Mouse (Mus musculus): ENCODE measurements around the gene Yipf3.

- TF ChIP-seq CTCF (IDR thresholded peaks at IDR 0.05; ENCODE audit: low read depth, low read length): no peak
- no peak for TF ChIP-seq POLR2A (IDR thresholded peaks at IDR 0.05; ENCODE audit: borderline replicate concordance, low read depth, low read length)
Measured at GRCm38 (mm10) chr17:46210550-46210949, 37.3 kb upstream of the Yipf3 start.

All from bone marrow macrophage, adult 2 months (primary cell).